In genomic region chr14:62456239-62456747, GRCm38 (mm10) we compare ENCODE assay signal across 14 mouse cellular contexts. TPM values are rescaled to one million over a fixed set of nuclear protein-coding genes. Genes with fewer than 3 reads are reported as not detected.
A peak's percentile ranks its signal among the peaks of the same experiment; 100 is the strongest.
DNase-seq lines count a peak whose midpoint lies in the region; ATAC-seq and TF ChIP-seq lines count a peak whose summit lies in the region.
"Had no signal": no experiment of that assay in that cellular context is flagged by ENCODE, and none has a peak within 500 bp of the region (broad histone marks: within the 10 kb centered on the region; RNA-seq: fewer than 3 reads in every experiment).

Gene Gucy1b2 (minus strand): TSS chr14:62456289.

- TF ChIP-seq EP300 in heart, adult 2 months (IDR thresholded peaks at IDR 0.05; ENCODE audit: insufficient read depth, low read depth, low read length), result no peak

- TF ChIP-seq POLR2A in heart, adult 2 months (IDR thresholded peaks at IDR 0.05; ENCODE audit: insufficient read depth, low read depth, low read length), result no peak

- ATAC-seq in heart, embryonic 15.5 days (replicated peaks; ENCODE audit: insufficient number of reproducible peaks, insufficient read depth, low FRiP score, low read depth), result no peak
- ATAC-seq in lung, embryonic 16.5 days (ENCODE audit: low read depth), result no peak
- no peak; the same call in 1 of the 2 replicates for ATAC-seq in forebrain, postnatal 0 days
- no peak for ATAC-seq in neural tube, embryonic 13.5 days (ENCODE audit: low read depth)
- ATAC-seq: CD4-positive, CD25-positive, alpha-beta regulatory T cell, adult 4 months had no signal

- H3K4me3 ChIP-seq in heart, embryonic 15.5 days, result no peak within 1 kb of the TSS
- H3K4me3 ChIP-seq in heart, adult 2 months, result no peak within 1 kb of the TSS
- no peak within 1 kb of the TSS for H3K4me3 ChIP-seq in lung, embryonic 16.5 days (ENCODE audit: low read length)
- peak within 1 kb of the TSS; percentile 22 for H3K4me3 ChIP-seq in forebrain, postnatal 0 days (ENCODE audit: low read depth, low read length)
- no peak within 1 kb of the TSS for H3K4me3 ChIP-seq in neural tube, embryonic 13.5 days
- H3K4me3 ChIP-seq: embryonic facial prominence, embryonic 13.5 days; liver, embryonic 13.5 days had no signal

- H3K9ac ChIP-seq in heart, embryonic 15.5 days, result no peak within 1 kb of the TSS
- H3K9ac ChIP-seq in heart, adult 2 months (ENCODE audit: low read depth, low read length), result no peak within 1 kb of the TSS
- H3K9ac ChIP-seq in lung, embryonic 16.5 days (ENCODE audit: low read length), result no peak within 1 kb of the TSS
- H3K9ac ChIP-seq in forebrain, postnatal 0 days, result peak within 1 kb of the TSS; percentile 35; the same call in 1 of the 2 replicates
- H3K9ac ChIP-seq in neural tube, embryonic 13.5 days, result no peak within 1 kb of the TSS
- H3K9ac ChIP-seq: embryonic facial prominence, embryonic 13.5 days; liver, embryonic 13.5 days had no signal

- 49% methylated on average over 9 of the region's 9 CpGs for WGBS in heart, embryonic 15.5 days
- 64% methylated on average over 9 of the region's 9 CpGs for WGBS in heart, adult 2 months
- WGBS in lung, embryonic 16.5 days, result 47% methylated on average over 9 of the region's 9 CpGs
- 39% methylated on average over 9 of the region's 9 CpGs for WGBS in forebrain, postnatal 0 days
- 77% methylated on average over 9 of the region's 9 CpGs for WGBS in neural tube, embryonic 13.5 days

- intact Hi-C loops in heart, adult 2 months (cut with DNase I), result loop anchor here (2.0 to 10.0 kb wide), 4 partner anchors 123 to 801 kb away; no protein-coding TSS in a partner anchor

- H3K4me2 ChIP-seq in heart, embryonic 15.5 days, result peak within 1 kb of the TSS; percentile 51
- peak within 1 kb of the TSS; percentile 19; the same call in 1 of the 2 replicates for H3K4me2 ChIP-seq in lung, embryonic 16.5 days (ENCODE audit: low read depth, low read length)
- H3K4me2 ChIP-seq in forebrain, postnatal 0 days (ENCODE audit: low read depth), result peak within 1 kb of the TSS; percentile 41
- peak within 1 kb of the TSS; percentile 35 for H3K4me2 ChIP-seq in neural tube, embryonic 13.5 days
- H3K4me2 ChIP-seq: liver, embryonic 13.5 days had no signal

- H3K4me1 ChIP-seq in heart, embryonic 15.5 days (replicated peaks), result peaks cover 17% of the 10 kb centered on the region
- no peaks in the 10 kb centered on the region for H3K4me1 ChIP-seq in heart, adult 2 months (ENCODE audit: control insufficient read depth, insufficient read depth, low read length)
- peaks cover 12% of the 10 kb centered on the region; the same call in 1 of the 2 replicates for H3K4me1 ChIP-seq in lung, embryonic 16.5 days (replicated peaks; ENCODE audit: control insufficient read depth, insufficient read depth, low read length)
- peaks cover 24% of the 10 kb centered on the region for H3K4me1 ChIP-seq in forebrain, postnatal 0 days (ENCODE audit: insufficient read depth)
- H3K4me1 ChIP-seq in neural tube, embryonic 13.5 days (replicated peaks), result peaks cover 42% of the 10 kb centered on the region
- H3K4me1 ChIP-seq: liver, embryonic 13.5 days had no signal

- no peak for DNase-seq in heart, adult 2 months
- DNase-seq in lung, postnatal 4 days, result no peak
- peak; percentile 40 for DNase-seq in forebrain, postnatal 0 days
- no peak for DNase-seq in spleen, postnatal 36 days (ENCODE audit: low spot score in 2 of 2)
- no peak for DNase-seq in retina, postnatal 1 day
- DNase-seq: adrenal gland, postnatal 36 days; cerebellum, adult 2 months; kidney, adult 9 months; liver, embryonic 13.5 days had no signal

- no peak within 1 kb of the TSS for H3K27ac ChIP-seq in heart, embryonic 15.5 days
- H3K27ac ChIP-seq in heart, adult 2 months, result no peak within 1 kb of the TSS
- peak within 1 kb of the TSS; percentile 27; the same call in 1 of the 2 replicates for H3K27ac ChIP-seq in lung, embryonic 16.5 days (ENCODE audit: low read length)
- peak within 1 kb of the TSS; percentile 37 for H3K27ac ChIP-seq in forebrain, postnatal 0 days (ENCODE audit: low read depth, low read length)
- H3K27ac ChIP-seq in neural tube, embryonic 13.5 days (replicated peaks), result peak within 1 kb of the TSS; percentile 83
- H3K27ac ChIP-seq: embryonic facial prominence, embryonic 13.5 days; liver, embryonic 13.5 days had no signal

- no peaks in the 10 kb centered on the region for H3K27me3 ChIP-seq in heart, embryonic 15.5 days
- H3K27me3 ChIP-seq in heart, adult 2 months (ENCODE audit: control insufficient read depth, insufficient read depth, low read length), result no peaks in the 10 kb centered on the region
- H3K27me3 ChIP-seq in lung, embryonic 16.5 days (ENCODE audit: control insufficient read depth, insufficient read depth, low read depth, low read length), result no peaks in the 10 kb centered on the region
- H3K27me3 ChIP-seq in forebrain, postnatal 0 days (ENCODE audit: insufficient read depth, low read length), result no peaks in the 10 kb centered on the region
- H3K27me3 ChIP-seq in neural tube, embryonic 13.5 days, result no peaks in the 10 kb centered on the region; the same call in 1 of the 2 replicates
- H3K27me3 ChIP-seq: embryonic facial prominence, embryonic 13.5 days had no signal

- no peaks in the 10 kb centered on the region for H3K36me3 ChIP-seq in heart, embryonic 15.5 days
- H3K36me3 ChIP-seq in heart, adult 2 months (ENCODE audit: control insufficient read depth, insufficient read depth, low read length), result no peaks in the 10 kb centered on the region
- H3K36me3 ChIP-seq in lung, embryonic 16.5 days (ENCODE audit: control insufficient read depth, insufficient read depth, low read length), result no peaks in the 10 kb centered on the region
- H3K36me3 ChIP-seq in forebrain, postnatal 0 days (ENCODE audit: insufficient read depth), result no peaks in the 10 kb centered on the region
- H3K36me3 ChIP-seq in neural tube, embryonic 13.5 days, result no peaks in the 10 kb centered on the region
- H3K36me3 ChIP-seq: embryonic facial prominence, embryonic 13.5 days; liver, embryonic 13.5 days had no signal

- H3K9me3 ChIP-seq in heart, embryonic 15.5 days (replicated peaks), result no peaks in the 10 kb centered on the region
- H3K9me3 ChIP-seq in lung, embryonic 16.5 days (ENCODE audit: control insufficient read depth, low read length), result no peaks in the 10 kb centered on the region
- H3K9me3 ChIP-seq in forebrain, postnatal 0 days (ENCODE audit: low read length), result no peaks in the 10 kb centered on the region
- no peaks in the 10 kb centered on the region for H3K9me3 ChIP-seq in neural tube, embryonic 13.5 days
- H3K9me3 ChIP-seq: embryonic facial prominence, embryonic 13.5 days; liver, embryonic 13.5 days had no signal

- TF ChIP-seq CTCF in heart, adult 2 months (IDR thresholded peaks at IDR 0.05), result no peak
- no peak for TF ChIP-seq CTCF in forebrain, postnatal 0 days (IDR thresholded peaks at IDR 0.05; ENCODE audit: low read depth)

- H3K79me2 ChIP-seq in heart, adult 2 months (replicated peaks; ENCODE audit: control insufficient read depth, insufficient read depth, low read length), result no peaks in the 10 kb centered on the region

RNA-seq across cellular contexts. Expression of gene Gucy1b2, which starts in this region (rescaled TPM):
- polyA plus RNA-seq in heart, embryonic 15.5 days (2015; fragmentation: Nextera tagmentation; extraction: Ambion mirVana), result 0.21 and 0.28 TPM in 2 replicates
- under 1 TPM in 1 of 2 experiments, not detected in 1; 0.13 TPM for total RNA-seq in heart, adult 2 months (2021)
- polyA plus RNA-seq in heart, adult 2 months (2012; rRNA removed), result 0.04 TPM in 1 of 2 replicates, not detected in the other
- 0.13 and 0.31 TPM in 2 replicates for polyA plus RNA-seq in lung, embryonic 16.5 days (2015; fragmentation: Nextera tagmentation; extraction: Ambion mirVana)
- 0.92 and 1.4 TPM in 2 replicates for total RNA-seq in forebrain, postnatal 0 days (2014; rRNA removed)
- polyA plus RNA-seq in forebrain, postnatal 0 days (2015; fragmentation: Nextera tagmentation; extraction: Ambion mirVana), result 0.64 and 0.84 TPM in 2 replicates
- 0.25 and 0.32 TPM in 2 replicates for polyA plus RNA-seq in neural tube, embryonic 13.5 days (2015; fragmentation: Nextera tagmentation; extraction: Ambion mirVana)
- polyA plus RNA-seq: CD4-positive, CD25-positive, alpha-beta regulatory T cell, adult 4 months; liver, embryonic 13.5 days had no signal

Comparison
In these comparisons a context has a peak if more than half of its experiments do, and no peak if none do; other contexts are left out.
1. H3K27ac ChIP-seq: peak in lung, embryonic 16.5 days (single experiment), forebrain, postnatal 0 days (single experiment) and neural tube, embryonic 13.5 days (single experiment); none in heart, embryonic 15.5 days (single experiment) and heart, adult 2 months (single experiment).
2. Peak in every context shown above with its lines, with median percentiles within 50 percentile points of each other: H3K4me2 ChIP-seq.